Mouse (Mus musculus) adrenal gland, postnatal 25 days (tissue): ENCODE measurements around the gene Tacr2. TPM values are rescaled to one million over a fixed set of nuclear protein-coding genes. Genes with fewer than 3 reads are reported as not detected.

Source experiments
- DNase-seq: peaks from one replicate; pipeline ENCODE4 v3.0.0; 2021; ENCODE audit warnings: mixed read lengths
- total RNA-seq: library from RNA; stranded (reverse); gene quantifications from 2 replicates; pipeline ENCODE4 v1.2.3, GENCODE M21; 2021

The Tacr2 gene
- total RNA-seq, 1 experiment from 2014 or later, result 52.0 TPM

DNA sequence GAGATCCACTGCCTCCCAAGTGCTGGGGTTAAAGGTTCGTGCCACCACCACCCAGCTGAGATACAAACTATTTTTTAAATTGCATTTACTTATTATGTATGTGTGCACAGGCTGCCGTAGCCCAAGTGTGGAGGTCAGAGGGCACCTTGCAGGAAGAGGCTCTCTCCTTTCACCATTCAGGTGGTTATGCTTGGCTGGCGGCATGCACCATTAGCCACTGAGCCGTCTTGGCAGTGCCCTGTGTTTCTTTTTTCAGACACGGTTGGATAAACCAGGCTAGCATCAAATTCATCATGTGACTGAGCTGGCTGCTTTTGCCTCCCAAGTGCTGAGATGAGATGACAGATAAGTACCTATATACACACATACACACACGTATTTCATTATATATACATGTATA, 13.0 kb upstream of the Tacr2 start:
- DNase-seq, result no peak

DNA sequence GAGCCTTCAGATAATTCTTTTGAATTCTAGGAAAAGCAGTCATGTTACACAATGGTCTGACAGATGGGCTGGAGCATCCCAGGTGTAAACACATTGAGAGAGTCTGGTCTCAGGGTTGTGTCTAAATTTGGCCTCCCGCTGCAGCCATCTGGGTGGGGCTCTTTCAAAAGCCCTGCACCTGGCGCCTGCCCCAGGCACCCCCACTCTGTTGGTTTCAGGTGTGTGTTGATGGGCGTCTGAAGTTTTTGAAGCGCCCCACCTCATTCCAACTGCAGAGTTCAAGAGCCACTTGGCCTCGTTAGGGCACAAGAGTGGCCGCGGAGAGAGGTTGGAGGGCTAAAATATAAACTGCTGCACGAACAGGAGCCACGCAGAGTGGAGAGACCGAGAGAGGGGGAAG, 9.9 kb upstream of the Tacr2 start:
- no peak for DNase-seq

DNA sequence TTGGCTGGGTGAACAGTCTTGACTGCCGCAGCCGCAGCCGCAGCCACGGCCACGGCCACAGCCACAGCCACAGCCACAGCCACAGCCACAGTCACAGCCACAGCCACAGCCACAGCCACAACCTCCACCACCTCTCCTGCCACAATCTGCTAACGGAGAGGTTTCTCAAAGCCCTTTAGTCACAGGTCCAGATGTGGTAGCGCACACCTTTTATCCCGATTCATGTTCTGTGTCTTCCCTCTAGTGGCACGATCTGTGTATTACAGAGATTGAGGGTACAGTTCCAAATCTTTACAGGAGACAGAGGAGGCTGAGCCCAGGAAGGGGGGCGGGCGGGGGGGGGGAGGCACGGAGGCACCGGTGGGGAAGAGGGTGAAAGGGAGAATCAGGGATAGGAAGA, 9.3 kb upstream of the Tacr2 start:
- no peak for DNase-seq

DNA sequence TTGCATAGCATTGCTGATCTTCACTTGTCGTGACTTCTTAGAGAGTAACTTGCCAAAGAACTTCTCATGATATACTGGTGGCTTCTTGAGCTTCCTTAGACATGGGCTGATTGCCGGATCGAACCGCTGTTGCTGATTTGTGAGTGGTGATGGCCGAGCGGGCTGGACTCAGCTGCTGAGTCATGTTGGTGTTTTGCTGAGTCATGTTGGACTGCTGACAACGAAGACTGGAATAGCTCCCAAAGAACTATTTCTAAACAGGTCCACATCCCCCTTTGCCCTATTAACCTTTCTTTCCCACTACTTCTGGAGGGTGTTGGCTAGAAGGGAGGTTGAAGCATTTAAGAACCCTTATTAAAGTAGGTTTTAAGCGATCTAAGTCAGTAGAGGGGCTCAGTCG, 8.2 kb upstream of the Tacr2 start:
- DNase-seq, result peak; percentile 21

DNA sequence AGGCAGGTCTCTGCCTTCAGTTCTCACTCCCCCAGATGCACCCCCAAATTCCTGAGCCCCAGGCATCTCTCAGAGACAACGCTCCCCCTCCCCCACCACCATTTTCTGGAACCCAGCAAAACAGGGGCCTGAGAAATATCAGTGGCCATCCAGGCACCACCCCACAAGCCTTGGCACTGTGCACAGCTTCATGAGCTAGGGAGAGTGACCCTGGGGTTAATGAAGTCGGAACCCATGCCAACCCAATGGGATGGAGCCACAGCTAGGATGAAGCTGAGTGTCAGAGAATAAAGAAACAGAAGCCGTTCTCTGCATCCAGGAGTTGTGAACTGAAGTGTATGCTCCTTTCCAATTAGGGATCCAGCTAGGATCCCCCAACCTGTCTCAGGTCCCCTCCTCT, 5.1 kb upstream of the Tacr2 start:
- no peak for DNase-seq

DNA sequence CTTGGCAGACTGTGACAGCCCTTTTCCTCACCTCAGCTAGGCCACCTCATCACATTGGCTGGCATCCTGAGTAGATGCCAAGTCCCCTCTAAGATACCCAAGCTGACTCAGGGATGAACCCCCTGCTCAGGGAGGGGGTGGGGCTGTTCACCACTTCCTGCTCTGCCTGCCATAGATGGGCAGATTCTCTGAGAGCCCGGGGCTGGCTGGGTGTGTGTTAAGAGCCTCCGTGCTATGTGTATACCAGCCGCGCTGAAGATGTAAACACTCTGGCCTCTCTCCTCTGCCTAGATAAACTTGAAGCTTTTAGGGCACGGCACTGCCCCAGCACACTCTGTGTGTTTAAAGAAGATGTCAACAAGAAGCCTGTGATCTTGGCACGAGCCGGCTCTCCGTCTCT, 4.4 kb upstream of the Tacr2 start:
- no peak for DNase-seq

DNA sequence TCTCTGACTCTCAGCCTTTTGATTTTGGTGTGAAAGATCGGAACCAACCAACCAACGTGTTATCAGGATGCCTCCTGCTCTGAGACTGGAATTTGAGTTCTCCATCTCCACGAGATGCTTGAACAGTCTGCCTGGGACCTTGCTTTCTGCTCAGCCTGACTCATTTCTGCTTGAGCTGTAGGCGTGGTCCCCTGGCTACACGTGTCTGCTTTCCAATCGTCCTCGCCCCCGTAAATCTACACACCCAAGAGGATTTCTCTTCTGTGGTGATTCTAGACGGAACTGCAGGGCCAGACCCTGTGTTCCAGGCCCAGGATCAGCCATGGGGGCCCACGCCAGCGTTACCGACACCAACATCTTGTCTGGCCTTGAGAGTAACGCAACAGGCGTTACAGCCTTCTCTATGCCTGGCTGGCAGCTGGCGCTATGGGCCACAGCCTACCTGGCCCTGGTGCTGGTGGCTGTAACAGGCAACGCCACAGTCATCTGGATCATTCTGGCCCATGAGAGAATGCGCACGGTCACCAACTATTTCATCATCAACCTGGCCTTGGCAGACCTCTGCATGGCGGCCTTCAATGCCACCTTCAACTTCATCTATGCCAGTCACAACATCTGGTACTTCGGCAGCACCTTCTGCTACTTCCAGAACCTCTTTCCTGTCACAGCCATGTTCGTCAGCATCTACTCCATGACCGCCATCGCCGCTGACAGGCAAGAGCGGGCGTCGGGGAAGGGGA, 428 bp downstream of the Tacr2 start:
- peak; percentile 37 for DNase-seq

DNA sequence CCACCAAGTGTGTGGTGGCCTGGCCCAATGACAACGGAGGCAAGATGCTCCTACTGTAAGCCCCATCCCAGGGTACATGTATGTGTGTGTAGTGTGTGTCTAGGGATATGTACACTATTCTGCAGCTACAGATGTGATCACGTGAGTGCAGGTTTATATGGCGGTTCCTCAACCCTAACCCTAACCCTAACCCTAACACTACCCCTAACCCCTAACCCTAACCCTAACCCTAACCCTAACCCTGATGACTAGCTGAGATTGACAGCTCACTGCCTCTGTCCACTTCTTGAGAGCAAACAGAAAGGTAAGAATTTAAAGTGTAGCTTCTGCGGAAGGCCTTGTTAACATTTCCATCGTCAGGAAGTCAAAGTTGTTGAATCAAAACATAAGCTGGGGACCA, 6.1 kb downstream of the Tacr2 start:
- DNase-seq, result no peak

DNA sequence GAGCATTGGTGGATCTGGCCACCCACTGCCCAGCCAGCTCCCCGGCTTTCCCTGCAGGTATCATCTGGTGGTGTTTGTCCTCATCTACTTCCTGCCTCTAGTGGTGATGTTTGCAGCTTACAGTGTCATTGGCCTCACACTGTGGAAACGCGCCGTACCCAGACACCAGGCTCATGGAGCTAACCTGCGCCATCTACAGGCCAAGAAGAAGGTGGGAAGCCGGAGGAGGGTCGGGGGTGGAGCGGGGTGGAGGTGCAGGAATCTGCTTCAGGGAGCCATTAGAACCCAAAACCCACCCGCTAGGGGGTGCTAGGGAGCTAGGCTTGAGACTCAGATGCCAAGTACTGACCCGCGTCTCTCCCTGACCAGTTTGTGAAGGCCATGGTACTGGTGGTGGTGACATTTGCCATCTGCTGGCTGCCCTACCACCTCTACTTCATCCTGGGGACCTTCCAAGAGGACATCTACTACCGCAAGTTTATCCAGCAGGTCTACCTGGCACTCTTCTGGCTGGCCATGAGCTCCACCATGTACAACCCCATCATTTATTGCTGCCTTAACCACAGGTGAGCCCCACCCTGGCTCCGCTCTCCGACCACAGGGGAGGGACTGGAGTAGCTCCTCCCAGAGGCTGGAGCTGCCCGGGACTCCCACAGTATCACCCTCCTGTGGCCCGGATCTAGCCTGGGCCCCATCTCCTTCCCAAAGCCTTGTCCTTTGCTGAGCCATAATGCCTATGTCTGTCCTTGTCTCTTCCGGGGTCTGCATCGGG, 9.1 kb downstream of the Tacr2 start:
- peak; percentile 73 for DNase-seq

DNA sequence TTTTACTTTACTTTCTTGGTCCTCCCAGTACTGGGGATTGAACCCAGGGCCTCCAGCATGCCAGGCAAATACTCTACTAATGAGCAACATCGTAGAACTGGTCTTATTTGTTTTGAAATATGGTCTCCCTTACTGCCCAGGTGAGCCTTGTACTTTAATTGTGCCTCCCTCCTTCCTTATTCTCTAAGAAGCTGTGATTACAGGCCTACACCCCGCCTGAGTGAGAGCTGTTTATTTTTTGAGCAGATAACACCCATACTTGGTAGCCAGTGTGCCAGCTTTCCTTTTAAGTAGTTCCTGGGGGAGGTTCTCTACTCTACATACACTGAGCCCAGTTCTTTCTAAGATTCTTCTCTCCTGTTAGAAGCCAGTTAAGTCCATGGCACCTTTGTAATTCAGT, 12.1 kb downstream of the Tacr2 start:
- DNase-seq, result no peak

DNA sequence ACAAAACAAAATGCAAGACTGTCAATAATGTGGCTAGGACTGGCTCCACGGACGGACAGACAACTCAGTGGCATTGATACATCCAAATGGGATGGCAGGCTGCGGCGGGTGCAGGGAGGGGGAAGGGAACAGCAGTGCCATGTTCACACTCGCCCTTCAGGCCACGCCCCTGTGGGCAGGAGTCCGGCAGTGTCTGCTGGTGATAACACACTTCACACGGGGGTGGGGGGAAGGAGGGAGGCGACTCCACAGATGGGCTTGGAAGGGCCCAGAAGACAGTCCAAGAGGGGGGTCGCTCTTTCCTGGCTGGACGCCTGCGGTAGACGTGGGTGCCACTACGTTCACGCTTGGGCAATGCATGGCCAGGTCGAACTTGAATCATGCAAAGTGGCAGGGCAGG, 17.0 kb downstream of the Tacr2 start:
- DNase-seq, result no peak

DNA sequence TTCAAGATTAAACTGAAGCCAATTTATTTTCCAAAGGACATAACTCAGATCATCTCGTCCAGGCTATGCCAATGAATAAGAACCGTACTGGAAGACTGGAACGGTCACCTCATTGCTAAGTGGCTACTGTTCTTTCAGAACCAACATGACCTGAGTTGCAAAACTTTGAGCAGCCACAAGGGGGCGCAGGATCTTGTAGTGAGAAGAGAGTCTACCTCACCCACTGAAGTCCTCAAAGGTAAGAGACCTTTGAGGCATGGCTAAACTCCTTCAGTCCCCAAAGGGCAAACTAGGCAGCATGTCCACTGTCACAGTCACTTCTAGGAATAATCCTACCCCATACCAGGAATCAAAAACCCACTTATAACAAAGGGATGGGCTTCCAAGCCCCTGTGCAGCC, 23.0 kb downstream of the Tacr2 start:
- peak; percentile 91 for DNase-seq

DNA sequence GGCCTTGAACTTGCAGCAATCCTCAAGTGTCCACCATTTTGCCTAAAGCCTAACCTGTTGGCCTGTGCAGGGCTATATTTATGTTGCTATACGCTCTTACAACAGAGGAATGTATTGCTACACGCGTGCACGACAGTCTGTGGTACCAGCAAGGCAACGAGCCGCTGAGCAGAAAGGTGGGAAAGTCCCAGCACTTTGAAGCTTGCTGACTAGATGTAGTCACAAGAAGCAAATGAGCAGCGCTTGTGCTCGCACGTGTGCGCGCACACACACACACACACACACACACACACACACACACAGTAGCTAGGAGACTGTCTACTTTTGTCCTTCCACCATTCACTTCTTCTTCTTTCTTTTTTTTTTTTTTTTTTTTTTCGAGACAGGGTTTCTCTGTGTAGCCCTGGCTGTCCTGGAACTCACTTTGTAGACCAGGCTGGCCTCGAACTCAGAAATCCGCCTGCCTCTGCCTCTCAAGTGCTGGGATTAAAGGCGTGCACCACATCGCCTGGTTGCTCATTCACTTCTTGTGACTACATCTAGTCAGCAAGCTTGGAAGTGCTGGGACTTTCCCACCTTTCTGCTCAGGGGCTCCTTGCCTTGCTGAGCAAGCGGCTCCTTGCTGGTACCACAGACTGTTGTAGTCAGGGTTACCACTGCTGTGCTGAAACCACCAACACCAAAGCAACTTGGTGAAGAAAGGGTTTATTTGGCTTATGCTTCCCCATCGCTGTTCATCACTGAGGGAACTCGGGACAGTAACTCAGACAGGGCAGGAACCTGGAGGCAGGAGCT, 25.5 kb downstream of the Tacr2 start:
- DNase-seq, result no peak

DNA sequence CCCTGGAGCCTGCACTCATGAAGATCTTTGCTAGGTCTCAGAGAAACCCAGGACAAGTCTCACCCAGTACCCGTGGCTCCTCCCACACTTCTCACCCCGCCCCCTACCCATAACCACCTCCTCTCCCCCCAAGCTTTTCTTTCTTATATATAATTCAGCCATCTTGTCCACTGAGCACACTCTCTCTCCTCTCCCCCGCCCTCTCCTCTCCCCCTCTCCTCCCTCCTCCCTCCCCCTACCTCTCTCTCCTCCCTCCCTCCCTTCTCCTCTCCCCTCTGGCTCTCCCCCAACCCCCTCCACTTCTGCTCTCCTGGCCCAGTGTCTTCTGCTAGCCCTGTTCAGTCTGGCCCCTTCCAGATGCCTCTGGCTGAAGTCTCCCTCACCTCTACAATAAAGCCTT, 26.8 kb downstream of the Tacr2 start:
- no peak for DNase-seq

DNA sequence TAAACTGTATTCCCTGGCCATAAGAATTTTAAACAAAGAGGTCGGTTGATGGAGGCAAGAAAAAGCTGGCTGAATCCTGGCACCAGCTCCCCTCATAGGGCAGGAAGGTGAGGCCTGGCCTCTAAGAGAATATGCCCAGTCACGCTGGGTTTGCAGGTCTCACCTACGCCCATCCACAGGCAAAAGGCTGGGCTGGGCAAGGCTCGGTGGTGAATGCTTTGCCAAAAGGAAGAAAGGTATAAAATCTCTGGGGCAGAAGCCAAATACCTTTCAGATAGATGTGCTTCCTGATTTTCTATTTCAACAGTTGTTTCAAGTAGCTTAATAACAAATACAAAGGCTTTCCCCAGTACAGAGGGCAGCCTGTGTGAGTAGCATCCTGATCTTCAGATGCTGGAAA, 27.4 kb downstream of the Tacr2 start:
- DNase-seq, result no peak

DNA sequence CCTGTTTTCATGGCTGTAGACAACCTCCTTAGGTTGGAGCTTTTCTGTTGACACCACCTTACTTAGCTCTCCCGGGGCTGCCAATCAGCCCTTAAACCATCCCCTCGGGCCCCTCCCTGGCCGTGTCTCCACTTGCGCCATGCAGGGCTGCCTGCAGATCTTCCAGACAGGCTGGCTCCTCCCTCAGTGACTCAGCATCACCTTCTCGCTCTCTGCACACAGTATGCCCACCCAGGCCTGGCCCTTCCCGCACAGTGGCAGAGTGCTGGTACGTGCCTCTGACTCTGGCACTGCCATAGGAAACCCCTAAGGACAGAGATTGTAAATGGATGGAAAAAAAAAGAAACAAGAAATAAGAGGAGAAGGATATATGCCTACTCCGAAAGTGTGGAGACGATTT, 30.5 kb downstream of the Tacr2 start:
- DNase-seq, result no peak

DNA sequence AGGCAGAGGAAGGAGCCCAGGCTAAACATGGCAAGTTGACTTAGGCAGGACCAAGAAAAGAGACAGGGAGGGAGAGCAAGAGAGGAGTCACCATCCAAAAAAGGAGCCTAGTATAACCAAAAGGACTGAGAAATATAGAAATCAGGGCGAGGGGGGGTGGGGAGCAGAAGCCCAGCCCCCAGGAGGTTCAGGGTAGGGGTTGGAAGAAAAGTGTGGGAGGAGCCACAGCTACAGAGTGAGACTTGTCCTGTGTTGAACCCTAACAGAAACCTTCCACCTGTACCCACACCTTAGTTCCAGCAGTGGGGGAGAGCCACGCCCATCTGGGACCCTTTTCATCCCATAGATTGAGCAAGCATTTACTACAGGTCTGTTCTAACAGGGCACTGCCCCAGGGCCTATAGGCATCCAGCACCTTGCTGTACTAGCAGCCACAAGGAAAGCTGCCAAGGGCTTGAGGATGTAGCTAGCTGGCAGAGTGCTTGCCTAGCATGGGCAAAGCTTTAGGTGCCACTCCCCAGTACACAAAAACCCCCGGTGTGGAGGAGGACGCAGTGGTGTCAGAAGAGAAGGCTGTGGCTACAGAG, 31.1 kb downstream of the Tacr2 start:
- DNase-seq, result no peak

DNA sequence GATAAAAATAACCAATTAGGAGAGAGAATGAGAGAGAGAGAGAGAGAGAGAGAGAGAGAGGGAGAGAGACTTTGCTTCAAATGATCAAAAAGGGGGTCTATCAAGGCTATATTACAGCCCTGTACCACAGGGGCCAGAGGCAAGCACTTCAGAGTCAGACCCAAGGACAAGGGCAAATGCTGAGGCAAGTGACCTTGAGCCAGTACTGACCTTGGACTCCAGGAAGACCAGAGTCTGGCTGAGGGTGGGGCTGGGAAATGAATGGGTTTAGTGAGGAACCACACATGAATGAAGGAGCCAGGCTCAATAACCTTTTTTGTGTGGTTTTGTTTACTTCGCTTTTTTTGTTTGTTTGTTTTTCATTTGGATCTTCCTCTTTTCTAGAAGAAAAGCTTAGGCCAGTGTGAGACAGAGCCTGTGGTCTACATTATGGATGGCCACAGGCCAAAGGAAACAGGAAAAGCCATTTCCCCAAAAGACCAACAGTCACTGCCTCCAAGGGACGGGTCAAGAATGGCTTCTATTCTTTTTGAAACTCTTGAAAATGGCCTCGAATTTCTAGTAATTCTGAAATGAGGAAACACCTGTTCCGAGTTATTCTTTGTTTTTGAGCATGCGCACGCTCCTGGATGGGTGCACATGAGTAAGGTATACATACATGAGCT, 35.4 kb downstream of the Tacr2 start:
- DNase-seq, result no peak

DNA sequence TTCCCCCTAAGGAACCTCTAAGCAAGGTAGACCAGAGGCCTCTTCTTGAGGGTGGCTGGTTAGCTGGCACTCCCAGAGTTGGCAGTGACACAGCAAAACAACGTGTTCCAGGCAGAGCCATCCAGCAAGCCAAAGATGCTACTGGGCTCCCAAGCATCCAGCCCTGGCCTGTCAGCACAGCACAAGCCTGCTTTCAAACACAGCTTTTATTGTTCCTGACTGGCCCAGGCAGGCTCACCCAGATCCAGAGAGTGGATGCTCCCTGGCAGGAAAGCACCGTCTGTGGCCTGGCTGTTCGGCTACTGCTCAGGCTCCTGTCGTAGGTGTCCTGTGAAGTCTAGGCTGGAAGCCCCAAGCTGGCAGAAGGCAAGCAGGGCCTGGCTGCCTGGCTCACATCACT, 41.9 kb downstream of the Tacr2 start:
- no peak for DNase-seq

DNA sequence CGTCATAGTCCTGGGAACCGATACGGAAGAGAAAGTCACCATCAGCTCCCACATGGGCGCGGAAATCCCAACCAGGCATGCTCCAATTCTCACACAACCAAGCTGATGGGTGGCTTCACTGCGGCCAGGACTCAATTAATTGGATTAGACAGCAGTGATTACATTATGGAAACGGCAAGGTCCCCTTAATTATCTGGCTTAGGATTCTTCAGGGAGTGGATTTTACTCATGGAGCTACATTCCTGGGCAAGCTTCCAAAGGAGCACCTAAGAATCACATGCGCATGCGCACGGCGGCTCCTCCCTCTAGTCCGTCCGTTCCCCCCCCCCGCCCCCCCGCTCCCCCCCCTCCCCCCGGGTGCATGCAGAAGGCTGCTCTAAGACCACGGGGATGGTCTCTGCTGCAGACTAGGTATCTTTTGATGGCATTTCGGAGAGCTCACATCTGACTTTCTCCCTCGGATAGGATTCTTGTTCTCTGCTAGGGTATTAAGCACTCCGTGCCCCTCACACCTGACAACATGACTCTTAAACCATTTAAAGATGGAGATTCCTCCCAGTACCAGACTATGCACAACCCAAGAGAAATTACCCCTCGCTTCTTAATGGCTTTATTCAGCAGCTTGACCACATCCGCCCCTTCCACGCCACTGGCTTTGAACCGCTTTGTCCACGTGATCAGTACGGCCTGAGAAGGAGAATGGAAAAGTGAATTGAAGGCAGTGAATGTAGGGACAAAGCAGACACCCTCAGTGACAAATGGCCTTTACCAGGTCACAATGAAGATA, 44.0 kb downstream of the Tacr2 start:
- DNase-seq, result no peak
